Mouse (Mus musculus): ENCODE data around the gene Cdc25b.

- TF ChIP-seq CTCF (IDR thresholded peaks at IDR 0.05; ENCODE audit: control insufficient read depth, insufficient read depth, insufficient read length): no peak
- TF ChIP-seq USF1 (IDR thresholded peaks at IDR 0.05; ENCODE audit: low read depth): no peak
- no peak for TF ChIP-seq MAX (IDR thresholded peaks at IDR 0.05)
- no peak for TF ChIP-seq MYOD1 (IDR thresholded peaks at IDR 0.05; ENCODE audit: control insufficient read depth, insufficient read length, low read depth)
- TF ChIP-seq MYOG (IDR thresholded peaks at IDR 0.05; ENCODE audit: control insufficient read depth, extremely low read depth, insufficient read length): no peak
- TF ChIP-seq CEBPB (IDR thresholded peaks at IDR 0.05; ENCODE audit: low read depth): no peak
Observed at GRCm38 (mm10) chr2:131146193-131147042, 40.3 kb upstream of the Cdc25b start.

Data from C2C12 (cell line).